In the genomic region with DNA sequence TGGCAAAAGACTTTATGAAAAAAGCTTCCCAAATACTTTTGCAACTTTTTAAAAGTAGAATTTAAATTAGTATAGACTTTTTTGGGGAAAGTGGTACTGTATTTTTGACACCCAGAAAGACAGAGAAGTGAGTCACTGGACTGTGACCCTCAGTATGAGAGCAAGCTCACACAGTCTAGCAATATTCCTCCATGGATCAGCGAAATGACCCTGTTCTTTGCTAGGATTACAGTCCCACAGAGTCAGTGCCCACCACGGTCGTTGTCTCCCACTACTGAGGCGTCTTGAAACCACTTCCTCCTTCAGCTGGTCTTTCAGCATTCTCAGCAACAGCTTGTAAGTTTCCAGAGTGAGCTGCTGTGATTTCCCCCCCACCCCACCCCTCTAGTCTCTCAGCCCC, we compare ENCODE assay signal across 26 mouse cellular contexts.
"Had no signal": no experiment of that assay in that cellular context is flagged by ENCODE, and none has a peak within 500 bp of the region (broad histone marks: within the 10 kb centered on the region; RNA-seq: fewer than 3 reads in every experiment).

No protein-coding gene starts in this region.

- H3K27me3 ChIP-seq: heart, embryonic 12.5 days; hindbrain, embryonic 12.5 days; intestine, embryonic 15.5 days; limb, embryonic 15.5 days; liver, embryonic 12.5 days had no signal

- H3K27ac ChIP-seq: gastrocnemius, adult 2 months; heart, adult 2 months; hindbrain, embryonic 10.5 days; hindbrain, embryonic 12.5 days; hindbrain, embryonic 14.5 days; intestine, embryonic 15.5 days; kidney, postnatal 0 days; limb, embryonic 13.5 days; limb, embryonic 15.5 days; liver, embryonic 12.5 days; liver, embryonic 14.5 days had no signal

- H3K9ac ChIP-seq: heart, embryonic 12.5 days; hindbrain, embryonic 12.5 days; hindbrain, embryonic 14.5 days; intestine, embryonic 15.5 days; limb, embryonic 13.5 days; limb, embryonic 15.5 days; liver, embryonic 12.5 days; liver, embryonic 14.5 days had no signal

- H3K4me1 ChIP-seq: hindbrain, embryonic 12.5 days; intestine, embryonic 15.5 days; liver, embryonic 12.5 days had no signal

- H3K4me3 ChIP-seq: gastrocnemius, adult 2 months; heart, adult 2 months; heart, embryonic 12.5 days; hindbrain, embryonic 10.5 days; hindbrain, embryonic 12.5 days; intestine, embryonic 15.5 days; limb, embryonic 13.5 days; limb, embryonic 15.5 days; liver, embryonic 12.5 days had no signal

- ATAC-seq: hindbrain, embryonic 16.5 days; inflammation-experienced regulatory T-cells, adult 6 months; intestine, embryonic 15.5 days; intestine, postnatal 0 days; liver, embryonic 12.5 days had no signal

- H3K9me3 ChIP-seq: hindbrain, embryonic 12.5 days; intestine, embryonic 15.5 days; limb, embryonic 15.5 days; liver, embryonic 12.5 days had no signal

- DNase-seq: gastrocnemius, adult 2 months; gastrocnemius, postnatal 10 days; gastrocnemius, postnatal 25 days; heart, adult 2 months; heart, postnatal 10 days; heart, postnatal 4 days; kidney, adult 2 months; kidney, adult 9 months; kidney, postnatal 25 days; kidney, postnatal 4 days; layer of hippocampus, adult 9-11 months; layer of hippocampus, postnatal 36 days; left cerebral cortex, postnatal 4 days had no signal

- H3K36me3 ChIP-seq: heart, embryonic 12.5 days; hindbrain, embryonic 12.5 days; intestine, embryonic 15.5 days; limb, embryonic 13.5 days; limb, embryonic 15.5 days; liver, embryonic 12.5 days had no signal

- H3K4me2 ChIP-seq: heart, embryonic 12.5 days; hindbrain, embryonic 12.5 days; hindbrain, embryonic 14.5 days; intestine, embryonic 15.5 days; limb, embryonic 13.5 days; limb, embryonic 15.5 days; liver, embryonic 12.5 days had no signal
